Mouse (Mus musculus) c-Kit-positive CD71-positive TER-119-positive erythroid progenitor cells, embryonic 14.5 days (primary cell): ENCODE data around the gene Fam189a1.

ENCODE experiments used
- DNase-seq: peaks from one replicate; pipeline ENCODE4 v3.0.0-alpha.2; 2013; ENCODE audit warnings: low spot score

Fam189a1 gene

DNA sequence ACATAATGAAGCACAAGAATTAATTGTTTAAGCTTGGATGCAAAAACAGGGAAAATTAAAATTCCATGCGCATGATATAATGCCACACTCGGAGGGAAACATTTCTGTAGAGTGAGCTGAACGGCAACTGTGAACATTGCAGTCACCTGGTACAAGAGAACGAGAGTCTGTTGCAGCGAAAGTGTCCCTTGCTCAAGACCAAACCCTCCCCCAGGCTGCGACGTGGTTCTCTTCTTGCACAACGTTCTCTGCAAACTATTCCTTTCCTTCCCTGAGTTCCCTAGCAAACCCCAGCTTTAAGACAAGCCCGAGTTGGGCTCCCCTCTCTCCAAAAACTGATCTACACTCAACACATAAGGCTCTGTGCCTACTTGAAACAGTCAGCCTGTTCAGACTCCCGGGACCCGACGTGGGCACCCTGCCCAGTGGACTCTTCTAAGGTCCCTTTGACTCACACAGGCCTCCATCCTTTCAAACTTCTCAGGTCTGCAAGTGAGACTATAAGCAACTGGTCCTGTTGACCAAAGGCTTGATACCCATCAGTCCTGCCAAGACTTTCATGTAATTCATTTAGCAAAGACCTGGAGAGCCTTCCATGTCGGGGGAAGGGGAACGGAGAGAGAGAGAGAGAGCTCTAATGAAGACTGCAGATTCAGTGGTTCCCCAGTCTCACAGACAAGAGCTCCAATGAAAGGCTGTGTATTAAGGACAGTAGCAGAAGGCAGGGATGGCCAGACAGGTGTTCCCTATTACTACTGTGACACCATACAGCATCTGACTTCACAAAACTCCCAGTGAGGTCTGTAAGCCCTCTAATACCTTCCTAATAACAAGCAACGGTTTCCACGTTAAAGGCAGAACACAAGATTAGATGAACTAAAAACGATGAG is 51.9 kb downstream of the Fam189a1 start:
- DNase-seq = no peak

- DNase-seq = no peak
Observed at GRCm38 (mm10) chr7:65101661-65102060, 54.7 kb downstream of the Fam189a1 start.

DNA sequence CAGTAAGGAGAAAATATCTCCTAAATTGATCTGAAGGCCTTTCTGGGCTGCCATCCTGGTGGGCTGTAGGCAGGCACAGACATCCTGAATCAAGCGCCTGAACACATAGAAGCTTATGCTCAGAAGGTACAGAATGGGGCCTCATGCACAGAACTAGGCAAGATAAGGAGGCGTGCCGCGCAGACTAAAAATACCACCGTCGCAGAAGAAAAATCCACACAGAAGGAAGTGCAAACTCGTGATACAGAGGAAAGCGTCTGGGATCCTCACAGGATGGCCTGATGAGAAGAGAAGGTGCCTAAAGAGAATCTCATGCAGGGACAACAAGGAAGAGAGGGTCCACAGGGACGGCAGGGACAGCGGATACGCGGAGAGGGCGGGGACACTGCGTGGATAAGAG is 58.7 kb downstream of the Fam189a1 start:
- DNase-seq = no peak

DNA sequence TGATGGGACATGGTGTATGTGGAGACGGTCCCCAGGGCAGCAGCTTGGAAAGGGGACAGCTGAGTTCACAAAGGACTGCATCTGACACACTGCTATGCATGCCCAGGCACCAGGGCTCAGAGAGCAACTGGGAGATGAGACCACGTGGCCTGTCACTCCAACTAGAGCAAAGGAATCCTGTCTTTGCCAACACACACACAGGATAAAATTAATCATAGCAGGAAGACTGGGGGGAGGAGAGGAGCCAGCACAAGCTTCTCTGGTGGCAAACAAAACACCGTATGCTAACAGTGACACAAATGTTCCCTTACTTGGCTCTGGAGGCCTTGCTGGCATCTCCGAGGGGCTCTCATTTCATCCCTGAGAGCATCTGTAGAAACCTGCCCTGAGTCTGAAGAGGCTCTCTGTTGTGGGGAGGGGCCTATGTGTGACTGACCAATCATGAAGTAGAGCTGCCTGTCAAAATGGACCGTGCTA is 60.7 kb downstream of the Fam189a1 start:
- DNase-seq = no peak

DNA sequence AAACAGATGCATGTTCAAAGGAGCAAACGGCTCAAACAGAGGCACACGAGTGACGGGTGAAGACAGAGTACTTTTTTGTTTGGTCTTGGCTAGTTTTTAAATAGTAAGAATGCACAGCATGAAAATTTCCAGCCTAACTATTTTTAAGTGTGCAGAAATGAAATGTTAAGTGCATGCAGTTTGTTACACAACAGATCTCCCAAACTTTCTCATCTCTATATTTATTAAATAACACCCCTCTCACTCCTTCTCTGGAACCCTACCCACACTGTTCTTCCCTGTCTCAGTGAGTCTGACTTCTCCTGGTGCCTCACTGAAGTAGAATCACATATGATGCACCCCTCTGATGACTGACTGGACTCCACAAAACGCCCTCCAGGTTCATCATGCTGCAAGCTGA is 63.1 kb downstream of the Fam189a1 start:
- DNase-seq = no peak

DNA sequence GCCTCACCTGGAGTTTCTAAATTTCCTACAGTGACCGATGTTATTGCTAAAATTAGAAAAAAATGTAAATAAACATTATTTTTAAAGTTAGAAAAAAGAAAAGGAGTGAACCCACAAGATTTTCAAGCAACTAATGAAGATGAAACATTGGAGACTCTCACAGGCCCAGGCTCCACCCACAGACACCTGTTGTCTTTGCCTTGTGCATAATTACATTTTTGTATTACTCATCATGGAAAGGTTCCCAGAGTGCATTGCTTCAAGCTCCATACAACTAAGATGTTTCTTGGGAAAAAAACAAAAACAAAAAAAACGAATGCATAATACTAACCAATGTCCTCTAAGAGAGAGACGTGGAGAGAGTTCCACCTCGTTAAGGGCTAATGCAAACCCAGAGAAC is 64.9 kb downstream of the Fam189a1 start:
- DNase-seq = no peak

DNA sequence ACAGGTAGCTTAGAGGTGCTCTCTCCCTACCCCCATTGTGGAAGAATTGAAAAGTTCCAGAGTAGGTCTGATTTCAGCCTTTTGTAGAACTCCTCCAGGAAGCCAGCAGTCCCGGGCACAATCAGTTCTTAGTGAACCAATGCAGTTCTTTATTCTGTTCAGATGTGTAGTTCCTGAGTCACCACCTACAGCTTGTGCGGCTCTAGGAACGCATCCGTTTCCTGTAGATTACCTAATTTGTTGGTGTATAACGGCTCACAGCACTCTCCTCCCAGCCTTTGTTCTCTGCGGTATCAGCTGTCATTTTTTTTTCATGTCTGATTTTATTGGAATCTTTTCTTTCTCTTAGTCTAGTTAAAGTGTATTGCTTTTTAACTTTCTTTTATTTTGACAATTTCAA is 70.4 kb downstream of the Fam189a1 start:
- no peak for DNase-seq

GRCm38 (mm10) chr7:65082778-65083091 is 73.6 kb downstream of the Fam189a1 start:
- DNase-seq = no peak

- no peak for DNase-seq
Observed at GRCm38 (mm10) chr7:65081979-65082777, 74.2 kb downstream of the Fam189a1 start.

DNA sequence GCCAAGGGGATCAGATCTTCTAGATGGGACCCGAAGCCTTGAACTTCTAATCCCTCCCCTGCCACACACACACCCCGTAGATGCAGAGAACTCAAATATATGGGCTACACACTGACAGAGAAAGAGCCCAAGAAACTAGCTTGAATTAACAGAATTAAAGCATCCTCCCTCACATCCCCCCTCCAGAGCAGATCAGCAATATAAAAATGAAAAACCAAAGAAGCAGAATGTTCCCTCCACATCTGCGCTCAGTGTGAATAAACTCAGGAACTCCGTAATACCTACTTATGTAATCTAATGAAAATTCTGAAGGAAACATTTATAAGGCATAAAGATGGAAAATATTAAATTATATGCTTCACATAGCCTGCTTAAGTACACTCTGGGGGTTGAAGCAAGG is 80.2 kb downstream of the Fam189a1 start:
- DNase-seq = no peak

DNA sequence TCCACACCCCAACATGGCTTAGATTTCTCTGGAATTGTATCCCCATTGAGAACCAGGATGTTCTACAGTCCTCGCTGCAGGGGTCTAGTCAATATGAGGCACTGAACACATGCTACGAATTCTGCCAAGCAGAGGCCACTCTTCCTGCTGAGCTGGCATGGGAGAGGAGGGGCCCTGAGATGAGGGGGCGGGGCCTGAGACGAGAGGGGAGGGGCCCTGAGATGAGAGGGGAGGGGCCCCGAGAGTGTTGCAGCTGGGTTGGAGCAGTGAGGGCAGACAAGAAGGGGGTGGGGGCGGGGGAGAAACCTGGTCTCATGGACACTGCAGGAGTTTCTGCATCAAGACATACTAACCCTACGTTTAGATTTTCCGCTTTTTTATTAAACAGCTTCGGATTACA is 82.2 kb downstream of the Fam189a1 start:
- no peak for DNase-seq

GRCm38 (mm10) chr7:65073555-65073954 is 82.8 kb downstream of the Fam189a1 start:
- DNase-seq = no peak

GRCm38 (mm10) chr7:65066211-65066610 is 90.2 kb downstream of the Fam189a1 start:
- DNase-seq = no peak

DNA sequence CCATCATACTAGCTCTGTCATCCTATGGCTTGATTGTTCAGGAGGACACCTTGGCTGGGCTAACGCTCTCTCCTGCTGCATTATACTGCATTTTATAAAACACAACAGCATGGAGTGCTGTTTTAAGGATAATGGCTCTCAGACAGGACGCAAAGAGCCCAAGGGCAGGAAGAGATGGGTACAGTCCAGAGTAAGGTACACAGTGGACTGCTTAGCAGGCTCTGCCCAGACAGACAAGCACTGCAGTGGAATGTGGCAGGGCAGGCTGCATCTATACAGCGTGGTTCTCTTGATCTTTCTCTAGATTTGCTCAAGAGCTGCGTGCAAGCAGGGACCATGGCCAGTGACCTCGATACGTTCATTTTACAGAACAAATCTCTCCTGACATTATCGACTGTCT is 90.9 kb downstream of the Fam189a1 start:
- no peak for DNase-seq

DNA sequence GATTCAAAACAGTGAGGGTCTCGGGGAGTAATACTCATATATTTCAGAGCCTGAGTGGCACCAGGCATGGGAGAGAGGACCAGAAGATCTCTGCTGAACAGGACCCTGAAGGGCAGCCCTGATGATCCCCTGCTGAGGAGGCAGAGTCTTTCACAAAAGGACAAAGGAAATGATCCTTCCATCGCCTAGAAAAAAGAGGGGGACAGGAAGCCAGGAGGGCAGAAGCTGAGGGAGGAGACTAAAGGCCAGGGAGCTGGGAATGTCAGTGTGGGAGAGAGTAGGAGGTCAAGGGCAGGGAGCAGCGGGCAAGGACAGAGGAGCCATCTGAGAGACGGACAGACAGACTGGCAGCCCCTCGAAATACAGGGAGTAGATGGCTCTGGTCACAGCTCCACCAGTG is 91.7 kb downstream of the Fam189a1 start:
- no peak for DNase-seq

DNA sequence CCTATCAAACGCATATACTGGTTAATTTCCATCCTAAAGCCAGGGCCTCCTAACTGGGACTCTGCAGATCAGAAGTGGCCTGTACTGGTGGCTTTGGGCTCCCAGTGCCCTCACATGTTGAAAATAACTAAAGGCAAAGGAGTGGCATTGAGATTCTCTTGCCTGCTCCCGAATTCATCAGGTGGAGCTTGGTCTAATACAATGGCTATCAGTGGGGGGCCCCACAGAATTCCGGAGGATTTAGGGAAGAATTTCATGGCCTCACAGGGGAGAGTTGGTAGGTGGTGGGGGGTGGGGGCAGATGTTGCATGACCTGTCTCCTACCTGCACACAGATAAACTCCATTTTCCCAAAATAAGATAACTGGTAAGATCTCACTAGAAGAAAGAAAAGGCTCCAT is 92.3 kb downstream of the Fam189a1 start:
- no peak for DNase-seq

DNA sequence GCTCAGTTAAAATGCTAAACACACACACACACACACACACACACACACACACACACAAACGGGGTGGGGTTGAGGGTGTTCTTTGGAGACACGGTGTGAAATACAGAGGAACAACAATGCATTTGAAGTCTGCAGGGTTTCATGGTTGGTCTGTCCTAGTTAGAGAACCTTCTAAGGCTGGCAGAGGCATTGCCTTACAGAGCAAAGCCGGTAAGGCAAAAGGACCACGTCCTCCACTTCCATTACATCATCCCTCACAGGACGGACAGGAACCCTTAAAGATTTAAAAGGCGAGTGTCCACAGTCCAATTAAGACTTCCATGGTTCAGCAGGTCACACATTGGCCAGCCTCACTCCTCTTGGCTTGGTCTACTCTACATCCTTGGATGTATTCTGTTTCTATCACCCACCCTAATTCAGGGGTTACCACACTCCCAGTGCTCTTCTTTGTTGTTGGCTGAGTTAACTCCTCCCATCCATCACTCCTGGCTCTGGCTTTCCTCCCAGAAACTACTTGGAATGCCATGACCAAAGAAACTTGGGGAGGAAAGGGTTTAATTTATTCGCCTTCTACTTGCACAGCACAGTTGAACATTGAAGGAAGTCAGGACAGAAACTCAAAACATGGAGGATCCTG is 96.1 kb downstream of the Fam189a1 start:
- DNase-seq = no peak

- DNase-seq = no peak
Observed at GRCm38 (mm10) chr7:65056864-65057263, 99.5 kb downstream of the Fam189a1 start.

DNA sequence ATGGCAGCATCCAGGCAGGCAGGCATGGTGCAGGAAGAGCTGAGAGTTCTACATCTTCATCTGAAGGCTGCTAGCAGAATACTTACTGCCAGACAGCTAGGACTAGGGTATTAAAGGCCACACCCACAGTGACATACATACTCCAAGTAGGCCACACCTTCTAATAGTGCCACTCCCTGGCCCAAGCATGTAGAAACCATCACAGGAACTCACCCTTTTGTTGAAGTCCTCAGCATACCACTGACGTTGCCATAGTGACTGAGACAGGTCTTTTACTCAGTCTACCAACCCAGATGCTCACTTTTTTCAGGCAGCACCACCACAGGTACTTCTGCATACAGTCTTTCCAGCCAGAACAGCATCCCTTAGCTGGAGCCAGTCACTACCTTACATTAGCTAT is 104.4 kb downstream of the Fam189a1 start:
- DNase-seq = no peak

- no peak for DNase-seq
Observed at GRCm38 (mm10) chr7:65049236-65049954, 107.0 kb downstream of the Fam189a1 start.

- no peak for DNase-seq
Observed at GRCm38 (mm10) chr7:65047700-65048099, 108.7 kb downstream of the Fam189a1 start.

- DNase-seq = no peak
Observed at GRCm38 (mm10) chr7:65046690-65047089, 109.7 kb downstream of the Fam189a1 start.
